Mouse (Mus musculus): Measurements from ENCODE around the gene Uvssa. TPM values are rescaled to one million over a fixed set of nuclear protein-coding genes. Genes with fewer than 3 reads are reported as not detected.

Uvssa gene
- total RNA-seq, 2 experiments from 2014 or later, result 5.2 to 5.3 TPM

- no peak for DNase-seq (ENCODE audit: low spot score in 2 of 2)
These were observed 6.7 kb upstream of the Uvssa start for GRCm38 (mm10) chr5:33371668-33372067.

DNA sequence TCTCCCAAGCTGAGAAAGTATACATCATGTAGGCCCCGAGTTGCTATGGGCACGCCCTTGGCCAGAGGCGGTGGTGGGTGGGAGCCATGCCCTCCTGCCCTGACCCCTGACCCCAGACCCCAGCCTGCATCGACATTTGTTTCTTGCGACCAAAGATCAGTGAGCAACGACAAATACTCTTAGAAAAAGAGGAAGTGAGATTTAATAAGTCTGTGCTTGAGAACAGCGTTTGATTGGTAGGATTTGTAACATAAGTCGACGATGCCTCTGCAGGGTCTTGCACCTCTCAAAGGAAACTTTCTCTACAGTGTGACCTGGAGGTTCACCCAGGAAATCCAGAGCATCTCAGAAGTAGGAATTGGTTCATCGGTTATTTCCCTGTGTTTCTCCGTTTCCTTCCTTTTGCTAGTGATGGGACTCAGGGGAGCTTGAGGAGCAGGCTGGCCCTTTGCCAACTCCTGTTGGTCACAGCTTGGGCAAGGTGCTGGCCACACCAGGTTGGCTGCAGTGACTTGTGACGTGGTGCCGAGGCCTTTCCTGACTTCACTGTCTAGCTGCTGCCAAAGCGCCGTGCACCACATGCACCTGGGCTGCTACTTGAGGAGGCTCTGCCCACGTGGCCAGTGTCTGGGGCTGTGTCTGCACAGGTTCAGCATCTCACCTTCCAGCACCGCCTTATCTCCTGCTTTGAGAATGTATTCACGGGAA lies 5.9 kb upstream of the Uvssa start:
- DNase-seq (ENCODE audit: low spot score in 2 of 2), result no peak

DNA sequence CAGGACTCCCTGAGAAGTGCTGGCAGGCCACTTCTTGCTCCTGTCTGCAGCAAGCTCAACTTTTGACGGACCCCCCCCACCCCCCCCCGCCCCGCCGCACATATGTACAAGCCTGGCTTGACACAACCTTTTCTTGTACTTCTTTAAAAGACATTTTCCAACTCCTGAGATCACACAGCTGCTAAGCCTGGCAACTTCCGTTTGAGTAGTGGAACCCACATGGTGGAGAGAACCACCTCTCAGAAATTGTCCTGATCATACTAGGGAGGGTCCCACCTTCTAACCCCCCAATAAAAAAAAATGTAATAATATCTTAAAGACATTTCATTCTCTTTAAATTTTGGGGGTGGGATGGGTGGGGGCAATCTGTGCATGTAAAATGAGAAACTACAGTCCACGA lies 1.2 kb upstream of the Uvssa start:
- DNase-seq (ENCODE audit: low spot score in 2 of 2), result no peak

DNA sequence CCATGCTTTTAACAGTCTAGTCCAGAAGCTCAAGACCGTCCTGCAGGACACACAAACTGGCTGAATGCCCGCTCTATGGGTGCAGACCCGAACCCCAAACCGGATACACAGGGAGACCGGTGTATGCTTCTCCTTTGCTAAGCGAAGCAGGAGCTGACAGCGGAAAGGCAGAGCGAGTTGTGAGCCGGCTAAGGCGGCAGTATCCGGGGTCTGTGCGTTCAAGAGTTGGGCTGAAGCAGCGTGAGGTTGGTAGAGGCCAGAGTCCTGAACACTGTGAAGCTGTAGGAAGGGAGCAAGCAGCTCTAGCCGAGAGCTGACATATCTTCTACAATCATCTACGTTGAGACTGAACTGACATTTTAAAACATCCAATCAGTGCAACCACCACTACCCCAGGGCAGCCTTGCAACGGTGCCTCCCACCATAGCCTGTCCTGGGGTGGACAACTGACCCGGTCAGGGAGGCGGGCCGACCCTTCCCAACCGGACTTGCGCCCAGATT lies 498 bp upstream of the Uvssa start:
- peak in 1 of 2 experiments; percentile 41 for DNase-seq (ENCODE audit: low spot score in 2 of 2)

- no peak for DNase-seq (ENCODE audit: low spot score in 2 of 2)
These were observed 9.2 kb downstream of the Uvssa start for GRCm38 (mm10) chr5:33387550-33387949.

DNA sequence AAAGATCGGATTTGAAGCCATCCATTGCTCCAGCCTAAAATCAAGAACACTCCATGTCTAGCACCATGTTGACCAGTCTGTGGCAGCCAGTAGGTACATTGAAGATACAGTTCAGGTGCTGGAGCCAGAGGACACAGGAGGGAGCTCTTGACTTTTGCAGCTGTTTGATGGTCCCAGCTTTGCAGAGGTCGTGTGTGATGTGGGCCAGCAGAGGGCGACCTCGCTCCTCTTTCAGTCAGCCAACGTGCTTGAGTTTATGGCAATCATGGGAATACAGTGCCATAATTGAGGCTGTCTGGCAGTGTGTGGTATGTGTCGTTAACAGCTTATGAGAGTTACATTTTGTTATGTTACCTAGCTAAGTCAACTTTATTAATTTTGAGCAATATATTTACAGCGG lies 15.5 kb downstream of the Uvssa start:
- peak; percentile 72 to 75 for DNase-seq (ENCODE audit: low spot score in 2 of 2)

DNA sequence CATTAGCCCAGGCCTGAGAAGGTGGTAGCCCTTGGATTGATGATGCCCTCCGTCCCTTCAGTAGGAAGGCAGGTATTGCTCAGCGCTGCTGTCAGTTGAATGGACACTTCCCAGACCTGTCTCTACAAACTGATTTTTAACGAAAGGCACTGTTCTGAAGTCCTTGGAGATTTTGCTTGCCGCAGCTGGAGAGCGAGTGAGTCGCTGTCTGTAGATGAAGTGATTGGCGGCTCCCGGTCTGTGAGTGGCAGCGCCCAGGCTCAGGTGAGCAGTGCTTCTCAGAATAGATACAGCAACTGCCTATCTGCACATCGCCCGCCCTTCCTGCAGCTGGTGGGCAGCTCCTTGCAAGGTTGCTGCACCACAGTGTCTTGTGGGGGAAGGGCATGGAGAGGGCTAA lies 17.3 kb downstream of the Uvssa start:
- no peak for DNase-seq (ENCODE audit: low spot score in 2 of 2)

GRCm38 (mm10) chr5:33396828-33397227 lies 18.5 kb downstream of the Uvssa start:
- DNase-seq (ENCODE audit: low spot score in 2 of 2), result no peak

DNA sequence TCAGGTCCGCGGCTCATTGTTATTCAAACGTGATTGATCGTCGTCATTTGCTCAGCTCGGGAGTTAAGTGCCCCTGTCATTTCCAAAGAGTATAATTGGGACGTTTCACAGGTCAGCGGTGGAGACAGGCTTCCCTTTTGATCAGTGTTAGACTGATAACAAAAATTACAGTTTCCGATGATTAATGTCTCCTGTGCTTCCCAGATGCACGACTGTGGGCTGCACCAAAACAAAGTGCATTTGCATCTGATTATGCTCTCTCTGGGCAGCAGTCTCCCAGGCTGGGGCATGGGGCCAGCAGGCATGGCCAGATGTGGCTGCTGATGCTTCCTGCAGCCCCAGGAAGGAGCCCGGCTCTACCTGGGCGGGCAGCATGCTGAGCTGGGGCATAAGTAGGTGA lies 22.5 kb downstream of the Uvssa start:
- peak in 1 of 2 experiments; percentile 10 for DNase-seq (ENCODE audit: low spot score in 2 of 2)

GRCm38 (mm10) chr5:33420313-33420712 lies 42.0 kb downstream of the Uvssa start:
- no peak for DNase-seq (ENCODE audit: low spot score in 2 of 2)

DNA sequence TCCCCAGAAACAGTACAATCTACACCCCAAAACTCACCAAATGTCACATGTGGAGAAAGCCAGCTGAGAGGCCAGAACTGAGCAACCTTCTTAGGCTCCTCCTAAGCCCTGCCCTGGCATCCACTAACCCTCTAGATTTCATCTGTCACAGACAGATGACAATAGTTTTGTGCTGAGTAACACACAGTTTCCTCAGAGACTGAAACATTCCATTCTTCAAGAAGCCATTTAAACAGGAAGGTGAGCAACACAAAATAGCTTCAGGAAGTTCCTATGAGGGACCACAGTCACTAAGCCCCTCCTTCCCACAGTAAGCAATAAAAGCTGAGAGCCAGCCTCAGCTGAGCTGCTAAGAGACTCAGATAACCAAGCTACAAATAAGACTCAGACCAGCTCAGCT lies 49.1 kb downstream of the Uvssa start:
- no peak for DNase-seq (ENCODE audit: low spot score in 2 of 2)

- peak in 1 of 2 experiments; percentile 11 for DNase-seq (ENCODE audit: low spot score in 2 of 2)
These were observed 51.8 kb downstream of the Uvssa start for GRCm38 (mm10) chr5:33430106-33430505.

DNA sequence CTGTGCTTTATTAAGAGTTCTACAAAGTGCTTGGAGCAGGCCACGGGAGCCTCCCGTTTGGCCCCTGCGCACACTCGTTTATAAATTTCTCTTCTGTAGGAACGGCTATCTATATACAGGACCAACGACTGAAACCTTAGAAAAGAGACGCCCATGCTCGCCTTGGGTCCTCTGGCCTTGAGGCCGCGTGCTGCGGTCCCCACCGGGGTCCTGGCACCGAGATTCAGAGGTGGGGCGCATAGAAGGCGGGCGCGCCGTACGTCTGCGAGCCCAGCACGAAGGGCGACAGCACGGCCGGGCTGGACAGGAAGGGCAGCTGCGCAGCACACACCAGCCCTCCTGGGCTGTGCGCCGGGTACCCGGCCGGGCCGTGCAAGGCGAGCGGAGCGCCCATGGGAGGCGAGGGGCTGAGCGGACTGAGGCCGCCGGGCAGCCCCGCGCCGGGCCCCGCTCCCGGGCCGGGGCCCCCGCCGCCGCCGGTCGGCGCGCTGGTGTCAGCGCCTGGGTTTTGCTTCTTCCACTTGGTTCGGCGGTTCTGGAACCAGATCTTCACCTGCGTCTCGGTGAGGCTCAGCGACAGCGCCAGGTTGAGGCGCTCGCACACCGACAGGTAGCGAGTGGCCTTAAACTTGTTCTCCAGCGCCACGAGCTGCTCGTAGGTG lies 52.3 kb downstream of the Uvssa start:
- DNase-seq (ENCODE audit: low spot score in 2 of 2), result peak in 1 of 2 experiments; percentile 17

DNA sequence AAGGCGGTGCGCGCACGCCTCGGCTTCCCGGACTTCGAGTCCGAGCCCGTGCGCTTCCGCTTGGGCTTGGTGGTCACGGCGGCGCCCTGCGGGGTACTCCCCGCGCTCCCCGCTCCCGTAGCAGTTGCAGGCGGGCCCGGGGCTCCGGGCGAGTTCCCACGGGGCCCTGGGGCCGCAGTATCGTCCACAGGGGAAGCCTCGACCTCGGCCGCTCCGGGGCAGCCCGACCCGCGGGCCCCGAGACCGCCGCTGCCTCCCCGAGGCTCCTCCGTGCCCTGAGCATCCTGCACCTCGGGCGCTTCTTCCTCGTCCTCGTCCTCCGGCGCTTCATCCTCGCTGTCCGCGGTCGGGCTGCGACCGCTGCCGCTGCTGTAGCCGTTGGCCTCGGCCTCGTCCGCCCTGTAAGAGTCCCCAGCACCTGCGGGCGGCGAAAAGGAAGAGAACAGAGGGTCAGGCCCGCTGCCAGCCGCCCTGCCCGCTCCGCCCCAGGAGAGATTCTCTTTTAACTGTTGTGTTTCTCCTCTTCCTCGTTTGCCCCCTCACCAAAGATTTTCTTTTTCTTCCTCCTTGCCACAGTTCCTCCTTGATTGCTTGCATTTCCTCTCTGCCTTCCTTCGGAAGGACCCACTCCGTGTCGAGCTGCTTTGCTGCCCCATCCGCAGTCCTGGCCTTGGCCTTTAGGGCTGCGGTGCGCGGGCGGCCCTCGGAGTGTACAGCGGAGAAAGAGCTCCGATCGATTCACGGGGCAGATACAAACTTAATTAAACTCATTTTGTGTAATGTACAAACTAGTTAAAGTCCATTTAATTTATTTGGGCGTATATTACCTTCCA lies 53.0 kb downstream of the Uvssa start:
- peak in 1 of 2 experiments; percentile 14 for DNase-seq (ENCODE audit: low spot score in 2 of 2)

DNA sequence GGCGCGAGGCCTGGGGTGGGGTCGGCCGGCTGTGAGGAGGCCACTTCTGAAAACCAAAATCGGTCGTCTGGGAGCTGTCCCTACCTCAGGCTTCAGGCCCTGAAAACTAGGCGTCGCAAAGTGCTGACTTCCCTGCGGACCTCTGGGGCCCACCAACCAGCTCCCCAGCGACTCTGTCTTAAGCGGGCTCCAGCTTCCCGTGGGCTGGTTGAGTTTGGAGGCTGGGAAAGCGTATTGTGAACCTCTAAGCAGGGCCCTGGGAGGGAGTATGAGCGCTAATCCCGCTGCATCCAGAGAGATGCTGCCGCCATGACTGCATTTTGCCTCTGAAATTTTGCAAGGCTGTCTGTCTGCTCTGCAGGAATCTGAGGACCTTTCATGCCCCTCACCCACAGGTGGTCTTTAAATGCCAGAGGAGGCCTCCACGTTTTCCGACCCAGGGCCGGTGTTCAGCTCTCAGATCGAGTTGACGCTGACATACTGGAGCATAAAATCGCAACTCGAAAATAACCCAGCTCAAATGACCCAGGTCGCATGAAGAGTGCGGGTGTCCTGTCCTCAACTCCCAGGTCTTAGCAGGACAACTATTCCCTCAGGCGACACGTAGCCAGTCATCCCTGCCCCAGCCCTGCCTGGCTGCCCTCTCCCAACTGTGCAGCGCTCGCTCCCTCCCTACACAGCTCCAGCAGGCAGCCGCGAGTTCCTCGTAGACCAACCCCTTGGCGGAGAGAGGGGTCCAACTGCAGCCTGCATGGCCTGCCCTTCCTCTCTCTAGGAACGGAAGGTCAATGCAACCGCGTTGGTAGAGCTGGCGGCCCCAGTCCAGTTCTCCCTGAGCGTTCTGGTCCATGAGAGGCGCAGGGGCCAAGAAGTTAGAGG lies 53.9 kb downstream of the Uvssa start:
- DNase-seq (ENCODE audit: low spot score in 2 of 2), result peak in 1 of 2 experiments; percentile 17

DNA sequence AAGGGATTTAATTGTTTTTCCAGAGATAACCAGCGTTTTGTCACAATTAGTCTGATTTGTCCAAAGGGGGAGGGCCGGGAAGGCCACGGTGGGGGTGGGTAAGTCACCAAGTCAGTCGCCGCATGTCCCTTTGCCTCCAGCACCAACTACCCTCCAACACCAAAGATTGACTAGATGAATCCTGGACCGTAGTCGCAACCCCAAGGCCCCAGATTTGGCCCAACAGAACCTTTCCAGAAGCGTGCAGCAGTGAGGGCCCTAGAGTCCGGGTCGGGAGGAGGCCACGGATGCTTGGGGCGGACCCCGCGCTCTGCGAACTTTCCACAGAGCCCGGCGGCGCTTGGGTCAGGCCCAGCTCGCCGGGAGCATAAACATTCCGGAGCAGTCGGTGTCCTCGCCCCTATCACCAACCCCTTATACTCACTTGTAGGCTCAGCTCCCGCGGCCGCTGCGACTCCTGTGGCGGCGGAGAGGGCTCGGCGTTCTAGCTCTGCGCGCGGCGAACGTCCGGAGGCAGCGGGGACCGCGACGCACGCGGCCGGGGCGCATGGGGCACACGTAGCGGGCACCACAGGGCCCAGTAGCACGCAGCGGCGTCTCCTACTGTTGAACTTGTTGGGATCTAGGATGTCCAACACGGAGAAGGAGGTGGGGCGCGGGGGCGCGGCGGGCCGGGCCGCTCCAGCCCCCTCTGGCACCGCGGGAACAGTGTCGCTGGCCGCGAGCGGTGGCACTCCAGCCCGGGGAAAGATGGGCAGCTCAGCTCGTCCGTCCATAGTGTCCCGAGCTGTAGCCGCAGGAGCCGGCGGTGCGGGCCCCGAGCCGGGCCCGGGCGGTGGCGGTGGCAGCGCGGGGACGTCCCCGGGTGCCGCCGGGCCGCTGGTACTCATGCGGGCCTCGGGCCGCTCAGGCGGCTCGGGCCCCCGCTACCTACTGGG lies 55.1 kb downstream of the Uvssa start, which contains the start of gene Nkx1-1:
Gene Nkx1-1 (minus strand): TSS at position 776 of the 938 bp plus-strand sequence.
- DNase-seq (ENCODE audit: low spot score in 2 of 2), result peak in 1 of 2 experiments; percentile 19

DNA sequence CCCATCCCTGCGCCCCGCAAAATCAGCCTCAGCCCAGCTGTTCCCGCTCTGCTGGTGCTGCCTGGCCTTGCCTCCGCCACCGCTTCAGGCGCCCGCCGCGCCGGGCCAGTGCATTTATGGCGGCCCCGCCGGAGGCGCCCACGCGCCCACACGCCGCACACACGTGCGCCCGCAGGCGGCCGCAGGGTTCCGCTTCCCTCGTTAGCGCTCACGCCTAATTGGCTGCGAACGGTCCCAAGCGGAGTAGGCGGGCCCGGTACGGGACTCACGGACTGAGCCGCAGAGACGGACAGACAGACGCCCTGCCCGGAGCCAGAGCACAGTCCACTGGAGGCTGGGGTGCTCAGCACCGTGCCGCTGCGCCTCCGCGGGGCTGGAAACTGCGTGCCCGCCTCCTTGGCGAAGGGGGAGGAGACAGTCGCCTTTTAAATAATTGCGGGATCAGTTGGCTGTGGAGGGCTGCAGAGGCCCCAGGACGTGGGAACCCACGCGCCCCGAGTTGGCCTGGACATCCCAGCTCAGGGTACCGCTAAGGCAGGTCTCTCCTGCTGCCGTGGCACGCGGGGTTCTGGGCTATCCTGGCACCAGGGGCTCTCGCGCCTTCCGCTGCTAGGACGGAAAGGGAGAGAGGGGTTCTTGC lies 55.9 kb downstream of the Uvssa start:
- DNase-seq (ENCODE audit: low spot score in 2 of 2), result peak in 1 of 2 experiments; percentile 15

- peak in 1 of 2 experiments; percentile 12 for DNase-seq (ENCODE audit: low spot score in 2 of 2)
These were observed 56.8 kb downstream of the Uvssa start for GRCm38 (mm10) chr5:33435151-33435550.

DNA sequence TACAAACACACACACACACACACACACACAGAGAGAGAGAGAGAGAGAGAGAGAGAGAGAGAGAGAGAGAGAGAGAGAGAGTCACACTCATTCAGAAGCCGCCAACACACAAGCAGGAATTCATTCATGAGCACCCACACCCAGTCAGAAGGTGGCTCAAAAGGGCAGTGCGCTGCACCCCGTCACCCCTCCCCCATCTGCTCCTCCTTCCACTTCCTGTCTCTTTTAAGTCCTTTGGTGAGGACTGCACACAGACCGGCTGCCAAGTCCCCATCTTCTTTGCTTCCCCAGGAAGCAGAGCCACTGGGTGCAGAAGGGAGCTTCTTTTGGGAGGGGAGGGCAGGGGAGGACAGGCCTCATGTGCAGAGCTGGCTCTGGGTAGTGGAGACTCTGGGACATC lies 57.6 kb downstream of the Uvssa start:
- DNase-seq (ENCODE audit: low spot score in 2 of 2), result peak in 1 of 2 experiments; percentile 3

Data from adrenal gland, adult 18-20 months (tissue).